Comparison of ENCODE assay signal across 10 mouse cellular contexts in the genomic region with DNA sequence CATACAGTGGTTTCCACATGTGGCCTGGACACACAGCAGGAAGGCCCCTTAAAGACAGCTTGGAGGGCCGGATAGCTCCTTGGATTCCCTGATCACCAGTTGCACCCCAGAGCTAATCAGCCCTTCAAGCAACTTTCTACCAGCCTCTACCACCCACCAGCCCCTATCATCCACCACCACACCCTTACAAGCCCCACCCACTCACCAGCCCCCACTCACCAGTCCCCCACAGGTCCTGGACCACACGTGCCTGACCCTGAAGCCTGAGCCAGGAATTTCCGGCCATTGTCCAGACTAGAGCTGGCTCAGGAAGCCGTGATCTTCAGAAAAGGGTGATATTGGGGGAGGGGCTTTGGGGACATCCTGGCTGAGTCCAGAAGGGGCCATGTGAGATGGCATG. TPM values are rescaled to one million over a fixed set of nuclear protein-coding genes. Genes with fewer than 3 reads are reported as not detected.
DNase-seq lines count a peak whose midpoint lies in the region; ATAC-seq lines count a peak whose summit lies in the region.
"Had no signal": no experiment of that assay in that cellular context is flagged by ENCODE, and none has a peak within 500 bp of the region (broad histone marks: within the 10 kb centered on the region; RNA-seq: fewer than 3 reads in every experiment).

No protein-coding gene starts in this region.

- H3K4me3 ChIP-seq in hindbrain, embryonic 10.5 days: no peak overlapping the region; the same call in 1 of the 2 replicates
- no peak overlapping the region for H3K4me3 ChIP-seq in hindbrain, embryonic 16.5 days (ENCODE audit: low read length)
- H3K4me3 ChIP-seq in kidney, embryonic 16.5 days (ENCODE audit: low read length): no peak overlapping the region
- H3K4me3 ChIP-seq in forebrain, embryonic 12.5 days (replicated peaks): no peak overlapping the region
- H3K4me3 ChIP-seq: hindbrain, embryonic 13.5 days had no signal

- H3K27ac ChIP-seq in hindbrain, embryonic 10.5 days: peak overlapping the region; percentile 79
- H3K27ac ChIP-seq in hindbrain, embryonic 16.5 days (ENCODE audit: low read depth, low read length): no peak overlapping the region
- peak overlapping the region; percentile 72 for H3K27ac ChIP-seq in kidney, embryonic 16.5 days (ENCODE audit: low read length)
- H3K27ac ChIP-seq in forebrain, embryonic 12.5 days: no peak overlapping the region
- H3K27ac ChIP-seq: hindbrain, embryonic 13.5 days had no signal

- no peak overlapping the region for H3K4me2 ChIP-seq in hindbrain, embryonic 16.5 days (ENCODE audit: low read length)
- H3K4me2 ChIP-seq in kidney, embryonic 16.5 days (replicated peaks; ENCODE audit: low read depth, low read length): no peak overlapping the region
- no peak overlapping the region for H3K4me2 ChIP-seq in forebrain, embryonic 12.5 days
- H3K4me2 ChIP-seq: hindbrain, embryonic 13.5 days had no signal

- ATAC-seq in hindbrain, embryonic 16.5 days: no peak
- ATAC-seq in kidney, embryonic 16.5 days (ENCODE audit: low FRiP score, low TSS enrichment): peak; percentile 39; the same call in 1 of the 2 replicates
- ATAC-seq in forebrain, embryonic 12.5 days (ENCODE audit: low FRiP score): no peak

- 44% methylated on average over 4 of the region's 4 CpGs for WGBS in hindbrain, embryonic 10.5 days
- 49% methylated on average over 4 of the region's 4 CpGs for WGBS in hindbrain, embryonic 16.5 days
- 59% methylated on average over 4 of the region's 4 CpGs for WGBS in kidney, embryonic 16.5 days
- 55% methylated on average over 4 of the region's 4 CpGs for WGBS in forebrain, embryonic 12.5 days

- no peak overlapping the region for H3K9ac ChIP-seq in hindbrain, embryonic 16.5 days (ENCODE audit: low read depth, low read length)
- H3K9ac ChIP-seq in kidney, embryonic 16.5 days (replicated peaks; ENCODE audit: low read length): no peak overlapping the region
- no peak overlapping the region for H3K9ac ChIP-seq in forebrain, embryonic 12.5 days
- H3K9ac ChIP-seq: hindbrain, embryonic 13.5 days had no signal

- no peak for DNase-seq in hindbrain, embryonic 10.5 days (ENCODE audit: low spot score)
- peak; percentile 80 for DNase-seq in heart, adult 8-10 months (ENCODE audit: low spot score)
- DNase-seq in lung, postnatal 10 days: peak; percentile 93
- DNase-seq in frontal cortex, postnatal 10 days (ENCODE audit: low spot score in 2 of 2): no peak
- DNase-seq in frontal cortex, postnatal 36 days (ENCODE audit: low spot score in 2 of 2): no peak
- DNase-seq: cerebellum, adult 2 months had no signal

- H3K36me3 ChIP-seq in hindbrain, embryonic 10.5 days: no peaks in the 10 kb centered on the region
- no peaks in the 10 kb centered on the region for H3K36me3 ChIP-seq in hindbrain, embryonic 16.5 days (ENCODE audit: control insufficient read depth, insufficient read depth, low read length)
- no peaks in the 10 kb centered on the region for H3K36me3 ChIP-seq in kidney, embryonic 16.5 days (ENCODE audit: insufficient read depth, low read length)
- H3K36me3 ChIP-seq in forebrain, embryonic 12.5 days (replicated peaks): no peaks in the 10 kb centered on the region
- H3K36me3 ChIP-seq: hindbrain, embryonic 13.5 days had no signal

- peaks cover 73% of the 10 kb centered on the region for H3K4me1 ChIP-seq in hindbrain, embryonic 10.5 days (replicated peaks)
- H3K4me1 ChIP-seq in hindbrain, embryonic 16.5 days (ENCODE audit: control insufficient read depth, insufficient read depth, low read depth, low read length): peaks cover 9% of the 10 kb centered on the region; the same call in 1 of the 2 replicates
- peaks cover 19% of the 10 kb centered on the region for H3K4me1 ChIP-seq in kidney, embryonic 16.5 days (ENCODE audit: insufficient read depth, low read length)
- H3K4me1 ChIP-seq in forebrain, embryonic 12.5 days: peaks cover 25% of the 10 kb centered on the region

- H3K9me3 ChIP-seq in hindbrain, embryonic 10.5 days: no peaks in the 10 kb centered on the region
- no peaks in the 10 kb centered on the region for H3K9me3 ChIP-seq in hindbrain, embryonic 16.5 days (ENCODE audit: control insufficient read depth, low read length)
- no peaks in the 10 kb centered on the region for H3K9me3 ChIP-seq in kidney, embryonic 16.5 days (ENCODE audit: low read length)
- no peaks in the 10 kb centered on the region for H3K9me3 ChIP-seq in forebrain, embryonic 12.5 days
- H3K9me3 ChIP-seq: hindbrain, embryonic 13.5 days had no signal

- H3K27me3 ChIP-seq in hindbrain, embryonic 10.5 days (ENCODE audit: insufficient read depth, poor library complexity, severe bottlenecking): no peaks in the 10 kb centered on the region
- no peaks in the 10 kb centered on the region for H3K27me3 ChIP-seq in hindbrain, embryonic 16.5 days (replicated peaks; ENCODE audit: control insufficient read depth, insufficient read depth, low read length)
- no peaks in the 10 kb centered on the region for H3K27me3 ChIP-seq in kidney, embryonic 16.5 days (ENCODE audit: insufficient read depth, low read length)
- H3K27me3 ChIP-seq in forebrain, embryonic 12.5 days: 0 out of 2 replicates have a peak, but pooled peaks cover 3% of the 10 kb centered on the region
- H3K27me3 ChIP-seq: hindbrain, embryonic 13.5 days had no signal

RNA-seq across cellular contexts. Expression of gene Egfl7, which starts 3.9 kb away (rescaled TPM):
- 78.3 and 101 TPM in 2 replicates for polyA plus RNA-seq in hindbrain, embryonic 10.5 days (2016; fragmentation: Nextera tagmentation; extraction: Ambion mirVana)
- polyA plus RNA-seq in hindbrain, embryonic 16.5 days (2015; fragmentation: Nextera tagmentation; extraction: Ambion mirVana): 75.4 and 76.2 TPM in 2 replicates
- 100 to 1,000 TPM; 122 to 172 (median 148) TPM for total RNA-seq in heart, adult 8-10 months (2022)
- polyA plus RNA-seq in kidney, embryonic 16.5 days (2015; fragmentation: Nextera tagmentation; extraction: Ambion mirVana): 257 and 266 TPM in 2 replicates
- 47.9 and 54.9 TPM in 2 replicates for polyA plus RNA-seq in forebrain, embryonic 12.5 days (2016; fragmentation: Nextera tagmentation; extraction: Ambion mirVana)

RNA-seq across cellular contexts. Expression of gene Gm20532, which starts 10.6 kb away (rescaled TPM):
- not detected in 2 replicates for polyA plus RNA-seq in hindbrain, embryonic 10.5 days (2016; fragmentation: Nextera tagmentation; extraction: Ambion mirVana)
- not detected in 2 replicates for polyA plus RNA-seq in hindbrain, embryonic 16.5 days (2015; fragmentation: Nextera tagmentation; extraction: Ambion mirVana)
- total RNA-seq in heart, adult 8-10 months (2022): not detected
- not detected in 2 replicates for polyA plus RNA-seq in kidney, embryonic 16.5 days (2015; fragmentation: Nextera tagmentation; extraction: Ambion mirVana)
- not detected in 2 replicates for polyA plus RNA-seq in forebrain, embryonic 12.5 days (2016; fragmentation: Nextera tagmentation; extraction: Ambion mirVana)
- polyA plus RNA-seq: cerebellum, adult 2 months; hindbrain, embryonic 13.5 days had no signal

RNA-seq across cellular contexts. Expression of gene Agpat2, which starts 28.4 kb away (rescaled TPM):
- 12.3 and 13.5 TPM in 2 replicates for polyA plus RNA-seq in hindbrain, embryonic 10.5 days (2016; fragmentation: Nextera tagmentation; extraction: Ambion mirVana)
- 6.2 and 7.2 TPM in 2 replicates for polyA plus RNA-seq in hindbrain, embryonic 16.5 days (2015; fragmentation: Nextera tagmentation; extraction: Ambion mirVana)
- total RNA-seq in heart, adult 8-10 months (2022): 10 to 100 TPM; 51.1 to 65.9 (median 60.8) TPM
- polyA plus RNA-seq in kidney, embryonic 16.5 days (2015; fragmentation: Nextera tagmentation; extraction: Ambion mirVana): 53.0 and 57.0 TPM in 2 replicates
- polyA plus RNA-seq in forebrain, embryonic 12.5 days (2016; fragmentation: Nextera tagmentation; extraction: Ambion mirVana): 5.4 and 6.7 TPM in 2 replicates

RNA-seq across cellular contexts. Expression of gene Fam69b, which starts 52.4 kb away (rescaled TPM):
- polyA plus RNA-seq in hindbrain, embryonic 10.5 days (2016; fragmentation: Nextera tagmentation; extraction: Ambion mirVana): 32.8 and 48.5 TPM in 2 replicates
- 153 and 156 TPM in 2 replicates for polyA plus RNA-seq in hindbrain, embryonic 16.5 days (2015; fragmentation: Nextera tagmentation; extraction: Ambion mirVana)
- total RNA-seq in heart, adult 8-10 months (2022): 10 to 100 TPM; 15.0 to 26.6 (median 20.9) TPM
- 39.3 and 40.3 TPM in 2 replicates for polyA plus RNA-seq in kidney, embryonic 16.5 days (2015; fragmentation: Nextera tagmentation; extraction: Ambion mirVana)
- 67.1 and 67.2 TPM in 2 replicates for polyA plus RNA-seq in forebrain, embryonic 12.5 days (2016; fragmentation: Nextera tagmentation; extraction: Ambion mirVana)

RNA-seq across cellular contexts. Expression of gene Notch1, which starts 59.4 kb away (rescaled TPM):
- polyA plus RNA-seq in hindbrain, embryonic 10.5 days (2016; fragmentation: Nextera tagmentation; extraction: Ambion mirVana): 39.1 and 46.4 TPM in 2 replicates
- 13.3 and 15.1 TPM in 2 replicates for polyA plus RNA-seq in hindbrain, embryonic 16.5 days (2015; fragmentation: Nextera tagmentation; extraction: Ambion mirVana)
- 10 to 100 TPM; 22.2 to 36.5 (median 29.1) TPM for total RNA-seq in heart, adult 8-10 months (2022)
- 23.7 and 27.0 TPM in 2 replicates for polyA plus RNA-seq in kidney, embryonic 16.5 days (2015; fragmentation: Nextera tagmentation; extraction: Ambion mirVana)
- polyA plus RNA-seq in forebrain, embryonic 12.5 days (2016; fragmentation: Nextera tagmentation; extraction: Ambion mirVana): 49.5 and 61.8 TPM in 2 replicates

Comparison
In these comparisons a context has a peak if more than half of its experiments do, and no peak if none do; other contexts are left out.
1. H3K27ac ChIP-seq: peak in hindbrain, embryonic 10.5 days (single experiment) and kidney, embryonic 16.5 days (single experiment); none in hindbrain, embryonic 16.5 days (single experiment) and forebrain, embryonic 12.5 days (single experiment).
2. DNase-seq: peak in heart, adult 8-10 months (single experiment) and lung, postnatal 10 days (single experiment); none in hindbrain, embryonic 10.5 days (single experiment), frontal cortex, postnatal 10 days (0 of 2) and frontal cortex, postnatal 36 days (0 of 2).